26 mouse cellular contexts compared by ENCODE assay signal in genomic region chr9:28644063-28644462, GRCm38 (mm10).
A peak's percentile ranks its signal among the peaks of the same experiment; 100 is the strongest.
DNase-seq lines count a peak whose midpoint lies in the region; ATAC-seq and TF ChIP-seq lines count a peak whose summit lies in the region.
"Had no signal": no experiment of that assay in that cellular context is flagged by ENCODE, and none has a peak within 500 bp of the region (broad histone marks: within the 10 kb centered on the region; RNA-seq: fewer than 3 reads in every experiment).

No protein-coding gene starts in this region.

- no peak overlapping the region for H3K4me3 ChIP-seq in layer of hippocampus, adult 2 months
- no peak overlapping the region for H3K4me3 ChIP-seq in forebrain, embryonic 12.5 days (replicated peaks)
- no peak overlapping the region for H3K4me3 ChIP-seq in hindbrain, embryonic 13.5 days
- H3K4me3 ChIP-seq: gastrocnemius, adult 2 months; heart, embryonic 15.5 days; liver, embryonic 15.5 days; lung, embryonic 15.5 days; stomach, embryonic 15.5 days had no signal

- H3K4me2 ChIP-seq in forebrain, embryonic 12.5 days = no peak overlapping the region
- H3K4me2 ChIP-seq in hindbrain, embryonic 13.5 days = no peak overlapping the region
- H3K4me2 ChIP-seq: heart, embryonic 15.5 days; liver, embryonic 15.5 days; lung, embryonic 15.5 days; stomach, embryonic 15.5 days had no signal

- no peak overlapping the region for H3K9ac ChIP-seq in forebrain, embryonic 12.5 days
- H3K9ac ChIP-seq in hindbrain, embryonic 13.5 days = no peak overlapping the region
- H3K9ac ChIP-seq: heart, embryonic 15.5 days; liver, embryonic 15.5 days; lung, embryonic 15.5 days; stomach, embryonic 15.5 days had no signal

- 36% methylated on average over 2 of the region's 2 CpGs for WGBS in forebrain, embryonic 12.5 days
- 30% methylated on average over 2 of the region's 2 CpGs for WGBS in hindbrain, embryonic 13.5 days

- H3K9me3 ChIP-seq in forebrain, embryonic 12.5 days = no peaks in the 10 kb centered on the region
- H3K9me3 ChIP-seq in hindbrain, embryonic 13.5 days = no peaks in the 10 kb centered on the region
- H3K9me3 ChIP-seq: G1E; heart, embryonic 15.5 days; liver, embryonic 15.5 days; lung, embryonic 15.5 days; stomach, embryonic 15.5 days had no signal

- TF ChIP-seq CTCF in layer of hippocampus, adult 2 months (conservative IDR thresholded peaks at IDR 0.05) = no peak; the same call in 1 of the 2 replicates

- DNase-seq in layer of hippocampus, adult 2 months (ENCODE audit: low spot score in 2 of 2) = no peak
- DNase-seq in layer of hippocampus, postnatal 36 days = no peak
- peak; percentile 41 for DNase-seq in brain, adult 2 months (ENCODE audit: low read depth, low spot score)
- DNase-seq in right cerebral cortex, postnatal 25 days = no peak
- no peak for DNase-seq in spleen, postnatal 10 days (ENCODE audit: low spot score in 2 of 2)
- DNase-seq: B cell, adult 2 months; cerebellum, adult 18-20 months; cerebellum, postnatal 14 days; gastrocnemius, adult 2 months; heart, postnatal 36 days; kidney, adult 2 months; left cerebral cortex, postnatal 4 days; liver; lung, postnatal 4 days; right cerebral cortex, postnatal 14 days; thymus, postnatal 36 days had no signal

- H3K27me3 ChIP-seq in forebrain, embryonic 12.5 days = no peaks in the 10 kb centered on the region
- no peaks in the 10 kb centered on the region for H3K27me3 ChIP-seq in hindbrain, embryonic 13.5 days
- H3K27me3 ChIP-seq: CH12.LX; heart, embryonic 15.5 days; liver, embryonic 15.5 days; lung, embryonic 15.5 days; stomach, embryonic 15.5 days had no signal

- ATAC-seq in forebrain, embryonic 12.5 days (ENCODE audit: low FRiP score) = peak; percentile 85
- ATAC-seq in hindbrain, embryonic 13.5 days (ENCODE audit: low FRiP score) = no peak; the same call in 1 of the 2 replicates
- ATAC-seq: Patski had no signal

- H3K4me1 ChIP-seq in forebrain, embryonic 12.5 days = peaks cover 11% of the 10 kb centered on the region
- peaks cover 17% of the 10 kb centered on the region for H3K4me1 ChIP-seq in hindbrain, embryonic 13.5 days (replicated peaks)
- H3K4me1 ChIP-seq: heart, embryonic 15.5 days; liver, embryonic 15.5 days; lung, embryonic 15.5 days; stomach, embryonic 15.5 days had no signal

- H3K27ac ChIP-seq in layer of hippocampus, adult 2 months = 0 out of 2 replicates have a peak overlapping the region, but pooled peaks have one; percentile 10
- H3K27ac ChIP-seq in forebrain, embryonic 12.5 days = peak overlapping the region; percentile 64
- H3K27ac ChIP-seq in hindbrain, embryonic 13.5 days = peak overlapping the region; percentile 59
- H3K27ac ChIP-seq: gastrocnemius, adult 2 months; heart, embryonic 15.5 days; kidney, postnatal 0 days; liver, embryonic 15.5 days; lung, embryonic 15.5 days; stomach, embryonic 15.5 days had no signal

- H3K36me3 ChIP-seq in forebrain, embryonic 12.5 days (replicated peaks) = no peaks in the 10 kb centered on the region
- no peaks in the 10 kb centered on the region for H3K36me3 ChIP-seq in hindbrain, embryonic 13.5 days
- H3K36me3 ChIP-seq: G1E; heart, embryonic 15.5 days; liver, embryonic 15.5 days; lung, embryonic 15.5 days; stomach, embryonic 15.5 days had no signal

Comparison
In these comparisons a context has a peak if more than half of its experiments do, and no peak if none do; other contexts are left out.
1. H3K27ac ChIP-seq: peak in every context shown above with its lines; median percentile 64 in forebrain, embryonic 12.5 days; 59 in hindbrain, embryonic 13.5 days; 10 in layer of hippocampus, adult 2 months.